Mouse (Mus musculus): Measurements from ENCODE around the gene Cmtr1. TPM values are rescaled to one million over a fixed set of nuclear protein-coding genes. Genes with fewer than 3 reads are reported as not detected.

Gene Cmtr1
- total and polyA plus RNA-seq, 3 experiments, result 88.8 to 135 (median 105) TPM

DNA sequence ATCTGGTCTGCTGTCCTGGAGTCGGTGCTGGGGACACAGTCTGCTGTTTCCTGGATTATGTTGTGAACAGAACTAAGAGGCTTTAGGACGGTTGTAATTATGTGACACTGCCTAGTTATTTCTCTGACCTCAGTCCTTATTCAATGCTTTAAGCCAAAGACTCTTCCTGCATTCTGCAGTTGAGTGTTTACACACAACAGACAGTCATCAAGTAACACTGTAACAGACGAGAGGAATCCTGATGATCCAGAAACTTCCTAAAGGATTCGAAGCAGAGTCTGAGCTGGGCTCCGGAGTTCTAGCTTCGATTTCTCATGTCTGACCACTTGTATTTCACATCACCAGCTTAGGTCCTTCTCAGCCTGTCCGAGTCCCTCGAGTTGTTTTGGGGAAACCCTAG, 18.1 kb downstream of the Cmtr1 start:
- Histone ChIP-seq H3K27ac (ENCODE audit: insufficient read depth, low read depth) (peak overlapping the region; percentile 100), H3K27me3 (replicated peaks) (no peaks in the 10 kb centered on the region), H3K9me3 (replicated peaks; ENCODE audit: low read length) (no peaks in the 10 kb centered on the region), H3K36me3 (replicated peaks in 1 of 2; ENCODE audit: control insufficient read depth in 1 of 2, insufficient read depth in 1 of 2, low read length in 1 of 2) (peaks cover 73 to 87% of the 10 kb centered on the region in 2 experiments), H3K79me2 (replicated peaks; ENCODE audit: control insufficient read depth, extremely low read depth, insufficient read depth, poor library complexity, severe bottlenecking) (peaks cover 2% of the 10 kb centered on the region; the same call in 1 of the 2 replicates), H3K4me2 (ENCODE audit: insufficient read depth, low read depth, poor library complexity, severe bottlenecking) (peak overlapping the region; percentile 92), H3K4me1 (ENCODE audit: control insufficient read depth in 1 of 2, insufficient read depth in 2 of 2) (peaks cover 29 to 61% of the 10 kb centered on the region in 2 experiments), H3K9ac (ENCODE audit: insufficient read depth, low read depth) (peak overlapping the region; percentile 69), H3K4me3 (replicated peaks in 1 of 3; ENCODE audit: low read depth in 2 of 3, low read length in 2 of 3, poor library complexity in 1 of 3) (peak overlapping the region in 2 of 3 experiments; percentile 25 to 51)
- no peak for DNase-seq (ENCODE audit: extremely low read depth)
- dilution Hi-C loops (cut with MboI; ENCODE audit: extremely low pct_ligation_motif_present, extremely low pct_unique_long_range_greater_than_20kb, low sequenced_read_pairs), result no loop called here
- TF ChIP-seq MEF2A (IDR thresholded peaks at IDR 0.05; ENCODE audit: borderline replicate concordance, low read depth, low read length) (no peak), NELFE (IDR thresholded peaks at IDR 0.05; ENCODE audit: low read depth, low read length) (0 out of 2 replicates have a peak, but pooled peaks have one; percentile 4), GABPA (IDR thresholded peaks at IDR 0.05; ENCODE audit: insufficient replicate concordance, low read depth, low read length) (no peak), ZMIZ1 (IDR thresholded peaks at IDR 0.05; ENCODE audit: low read depth, low read length) (no peak), HCFC1 (IDR thresholded peaks at IDR 0.05; ENCODE audit: low read depth, low read length) (no peak), NRF1 (IDR thresholded peaks at IDR 0.05; ENCODE audit: low read depth, low read length) (no peak), ZKSCAN1 (IDR thresholded peaks at IDR 0.05; ENCODE audit: borderline replicate concordance, low read depth, low read length) (no peak), JUN (IDR thresholded peaks at IDR 0.05; ENCODE audit: insufficient read depth, low read depth, low read length) (no peak)
- in situ Hi-C loops (cut with MboI; ENCODE audit: low pct_ligation_motif_present, low pct_unique_long_range_greater_than_20kb, low sequenced_read_pairs), result no loop called here

DNA sequence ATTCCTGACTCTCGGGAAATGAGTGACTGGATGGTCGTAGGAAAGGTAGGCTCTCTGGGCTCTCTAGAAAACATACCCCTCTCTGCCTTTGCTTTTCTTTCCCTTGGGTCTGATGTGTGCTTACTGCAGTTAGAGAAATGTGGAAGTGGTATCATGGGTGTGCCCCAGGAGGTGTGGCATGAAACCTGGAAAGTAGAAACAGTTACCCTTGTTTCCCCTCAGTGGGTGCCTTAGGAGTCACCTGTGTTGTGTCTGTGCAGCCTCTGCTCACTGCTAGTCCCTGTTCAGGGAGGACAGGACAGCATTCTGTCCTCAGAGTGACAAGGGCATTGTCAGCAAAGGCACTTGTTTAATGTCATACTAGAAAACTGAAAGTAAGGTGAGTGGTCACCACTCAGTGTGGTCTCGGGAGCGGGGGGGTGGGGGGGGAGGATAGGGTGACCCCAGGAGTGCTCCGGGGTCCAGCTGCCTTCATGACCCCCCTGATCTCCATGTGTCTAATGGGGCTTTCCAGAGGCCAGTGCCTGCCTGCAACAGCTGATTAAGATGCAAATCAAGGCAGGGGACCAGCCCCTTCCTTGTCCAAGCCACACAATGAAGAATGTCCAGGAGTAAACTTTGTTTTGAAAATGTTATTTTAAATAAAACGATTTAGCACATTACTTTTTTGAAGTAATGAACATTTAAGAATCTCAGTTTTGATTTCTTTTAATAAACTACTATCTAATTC, 18.8 kb downstream of the Cmtr1 start:
- in situ Hi-C loops (cut with MboI; ENCODE audit: low pct_ligation_motif_present, low pct_unique_long_range_greater_than_20kb, low sequenced_read_pairs), result no loop called here
- peak overlapping the region; percentile 92 for H3K4me2 ChIP-seq (ENCODE audit: insufficient read depth, low read depth, poor library complexity, severe bottlenecking)
- H3K27ac ChIP-seq (ENCODE audit: insufficient read depth, low read depth), result peak overlapping the region; percentile 100
- no peak for TF ChIP-seq SMC3 (IDR thresholded peaks at IDR 0.05; ENCODE audit: low read depth, low read length)
- peak; percentile 68; the same call in 1 of the 2 replicates for TF ChIP-seq SIN3A (IDR thresholded peaks at IDR 0.05; ENCODE audit: low read length)
- TF ChIP-seq ZKSCAN1 (IDR thresholded peaks at IDR 0.05; ENCODE audit: borderline replicate concordance, low read depth, low read length), result no peak
- no peak for TF ChIP-seq UBTF (IDR thresholded peaks at IDR 0.05; ENCODE audit: low read depth, low read length)
- no peak for TF ChIP-seq PAX5 (IDR thresholded peaks at IDR 0.05; ENCODE audit: low read length)
- no peak for TF ChIP-seq MEF2A (IDR thresholded peaks at IDR 0.05; ENCODE audit: borderline replicate concordance, low read depth, low read length)
- TF ChIP-seq CHD1 (IDR thresholded peaks at IDR 0.05; ENCODE audit: low read depth, low read length), result no peak; the same call in 1 of the 2 replicates
- no peak for TF ChIP-seq RAD21 (IDR thresholded peaks at IDR 0.05; ENCODE audit: low read depth, low read length)
- no peak for TF ChIP-seq JUN (IDR thresholded peaks at IDR 0.05; ENCODE audit: insufficient read depth, low read depth, low read length)
- no peak for TF ChIP-seq POLR2A (IDR thresholded peaks at IDR 0.05; ENCODE audit: low read depth, low read length)
- TF ChIP-seq RCOR1 (conservative IDR thresholded peaks at IDR 0.05; ENCODE audit: low read depth, low read length), result no peak
- TF ChIP-seq POLR2AphosphoS2 (IDR thresholded peaks at IDR 0.05; ENCODE audit: low read depth, low read length), result no peak
- no peak for TF ChIP-seq GABPA (IDR thresholded peaks at IDR 0.05; ENCODE audit: insufficient replicate concordance, low read depth, low read length)
- no peak for TF ChIP-seq IRF4 (IDR thresholded peaks at IDR 0.05; ENCODE audit: low read depth, low read length)
- TF ChIP-seq NRF1 (IDR thresholded peaks at IDR 0.05; ENCODE audit: low read depth, low read length), result no peak
- peak; percentile 55 for TF ChIP-seq MAX (IDR thresholded peaks at IDR 0.05; ENCODE audit: low read length)
- TF ChIP-seq EP300 (IDR thresholded peaks at IDR 0.05; ENCODE audit: low read length), result peak; percentile 57
- no peak for TF ChIP-seq JUND (conservative IDR thresholded peaks at IDR 0.05; ENCODE audit: low read depth, low read length)
- TF ChIP-seq MYC (IDR thresholded peaks at IDR 0.05; ENCODE audit: low read depth, low read length), result 0 out of 2 replicates have a peak, but pooled peaks have one; percentile 56
- no peak for TF ChIP-seq CTCF (conservative IDR thresholded peaks at IDR 0.05 in 1 of 2, IDR thresholded peaks at IDR 0.05 in 1 of 2; ENCODE audit: low read depth in 2 of 2, low read length in 2 of 2)
- TF ChIP-seq ZC3H11A (IDR thresholded peaks at IDR 0.05; ENCODE audit: low read depth, low read length), result no peak
- TF ChIP-seq HCFC1 (IDR thresholded peaks at IDR 0.05; ENCODE audit: low read depth, low read length), result no peak
- no peak for TF ChIP-seq E2F4 (IDR thresholded peaks at IDR 0.05; ENCODE audit: insufficient replicate concordance, low read depth, low read length)
- TF ChIP-seq TBP (conservative IDR thresholded peaks at IDR 0.05; ENCODE audit: low read depth, low read length), result no peak
- TF ChIP-seq CHD2 (IDR thresholded peaks at IDR 0.05; ENCODE audit: low read length), result no peak
- TF ChIP-seq ELF1 (IDR thresholded peaks at IDR 0.05; ENCODE audit: low read depth, low read length), result no peak
- no peak for TF ChIP-seq NELFE (IDR thresholded peaks at IDR 0.05; ENCODE audit: low read depth, low read length)
- TF ChIP-seq USF1 (IDR thresholded peaks at IDR 0.05; ENCODE audit: low read depth, low read length), result no peak
- no peak for TF ChIP-seq BHLHE40 (IDR thresholded peaks at IDR 0.05; ENCODE audit: low read depth, low read length)

More for the DNA sequence above, 18.8 kb downstream of the Cmtr1 start:
- Histone ChIP-seq H3K9me3 (replicated peaks; ENCODE audit: low read length) (no peaks in the 10 kb centered on the region), H3K79me2 (replicated peaks; ENCODE audit: control insufficient read depth, extremely low read depth, insufficient read depth, poor library complexity, severe bottlenecking) (peaks cover 2% of the 10 kb centered on the region; the same call in 1 of the 2 replicates), H3K4me3 (replicated peaks in 1 of 3; ENCODE audit: low read depth in 2 of 3, low read length in 2 of 3, poor library complexity in 1 of 3) (peak overlapping the region in 2 of 3 experiments; percentile 25 to 51), H3K9ac (ENCODE audit: insufficient read depth, low read depth) (peak overlapping the region; percentile 69), H3K36me3 (replicated peaks in 1 of 2; ENCODE audit: control insufficient read depth in 1 of 2, insufficient read depth in 1 of 2, low read length in 1 of 2) (peaks cover 73 to 87% of the 10 kb centered on the region in 2 experiments), H3K27me3 (replicated peaks) (no peaks in the 10 kb centered on the region), H3K4me1 (ENCODE audit: control insufficient read depth in 1 of 2, insufficient read depth in 2 of 2) (peaks cover 29 to 61% of the 10 kb centered on the region in 2 experiments)
- peak; percentile 61 for DNase-seq (ENCODE audit: extremely low read depth)
- dilution Hi-C loops (cut with MboI; ENCODE audit: extremely low pct_ligation_motif_present, extremely low pct_unique_long_range_greater_than_20kb, low sequenced_read_pairs), result no loop called here
